Mouse (Mus musculus) hematopoietic stem cell, adult 5-6 weeks (primary cell): Measurements from ENCODE around the gene AC129217.1. TPM values are rescaled to one million over a fixed set of nuclear protein-coding genes. Genes with fewer than 3 reads are reported as not detected.
A peak's percentile ranks its signal among the peaks of the same experiment; 100 is the strongest.
"Not testable (repeated sequence)": the region's sequence is repeated elsewhere in the genome, so short reads cannot be mapped to it uniquely, and the experiment has no call there.

Experiments used
- ATAC-seq, 2 experiments: fragments of 125-278 bp in 1 of 2; replicated peaks in 1 of 2; 2 replicates each; pipeline ENCODE4 v1.8.0; 2016 to 2017; ENCODE audit warnings: inconsistent platforms in 2 of 2, mild to moderate bottlenecking in 2 of 2, moderate number of reproducible peaks in 2 of 2, low read depth in 1 of 2, moderate TSS enrichment in 1 of 2; ENCODE audit not compliant: low FRiP score in 2 of 2, poor library complexity in 2 of 2, severe bottlenecking in 2 of 2, insufficient read depth in 1 of 2, low TSS enrichment in 1 of 2
- total RNA-seq: library from RNA; stranded (forward); fragments of 172-1452, 232-1000 nt; gene quantifications from 2 replicates; pipeline ENCODE4 v1.2.3, GENCODE M21; 2017

The AC129217.1 gene
- total RNA-seq, 1 experiment from 2014 or later: not detected

DNA sequence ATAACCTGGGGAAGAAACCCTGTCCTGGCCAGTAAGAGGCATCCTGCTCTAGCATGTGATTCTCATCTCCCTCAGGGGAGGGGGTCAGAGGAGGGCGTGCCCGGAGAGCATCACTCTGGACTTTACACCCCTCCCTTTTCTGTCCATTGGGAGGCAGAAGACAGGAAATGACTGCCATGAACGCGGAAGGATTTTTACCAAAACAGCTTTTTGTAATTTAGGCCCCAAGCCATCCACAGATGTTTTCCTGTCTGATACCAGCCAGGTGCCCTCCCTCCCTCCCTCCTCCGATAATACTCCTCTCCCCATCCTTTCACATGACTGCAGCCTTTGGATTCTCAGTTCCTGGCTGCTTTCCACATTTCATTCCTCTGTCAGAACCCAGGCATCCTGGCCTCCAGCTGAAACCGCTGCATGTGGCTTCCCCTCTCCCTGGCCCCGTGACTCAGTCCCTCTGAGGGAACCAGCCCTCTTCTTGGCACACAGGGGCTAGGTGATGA is 20.9 kb downstream of the AC129217.1 start, which contains the start of gene Lrrn4cl:
Gene Lrrn4cl (plus strand): TSS at position 367 of the 500 bp plus-strand sequence.
- no peak for ATAC-seq

GRCm38 (mm10) chr19:8851639-8852038 is 22.1 kb downstream of the AC129217.1 start:
- no peak for ATAC-seq

GRCm38 (mm10) chr19:8852236-8852928 is 22.8 kb downstream of the AC129217.1 start:
- ATAC-seq: no peak

DNA sequence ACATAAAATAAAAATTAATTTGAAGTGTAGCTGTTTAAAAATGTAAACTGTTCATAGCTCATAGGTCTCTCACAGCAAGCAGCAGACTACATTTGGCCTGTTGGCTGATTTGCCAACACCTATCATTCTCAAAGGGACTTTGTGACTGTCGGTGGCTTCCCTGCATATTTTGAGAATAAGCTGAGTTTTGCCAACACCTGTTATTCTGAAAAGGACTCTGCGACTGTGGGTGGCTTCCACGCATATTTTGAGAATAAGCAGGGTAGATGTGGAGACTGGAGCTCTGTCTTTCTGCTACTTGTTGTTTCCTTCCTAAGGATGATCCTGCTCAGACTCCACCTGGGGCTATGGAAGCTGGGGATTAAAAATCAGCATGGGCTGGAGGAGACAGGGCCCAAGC is 23.5 kb downstream of the AC129217.1 start:
- ATAC-seq: no peak

DNA sequence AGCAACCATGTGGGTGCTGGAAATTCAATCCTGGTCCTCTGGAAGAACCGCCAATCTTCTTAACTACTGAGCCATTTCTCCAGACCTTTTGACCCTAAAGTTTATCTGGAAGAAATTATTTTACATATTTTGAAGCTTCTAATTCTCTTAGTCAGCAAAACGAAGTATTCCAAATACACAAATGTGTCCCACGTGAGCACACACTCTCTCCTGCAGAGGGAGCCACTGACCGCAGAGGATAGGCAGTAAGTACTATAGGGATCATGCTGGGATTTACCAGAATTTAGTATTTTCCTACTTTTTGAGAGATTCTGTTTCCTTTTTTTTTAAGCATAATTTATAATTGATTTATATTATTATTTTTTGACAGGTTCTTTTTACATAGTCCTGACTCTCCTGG is 28.1 kb downstream of the AC129217.1 start:
- ATAC-seq: peak; percentile 53 to 56; a peak in 2 of 4 replicates

DNA sequence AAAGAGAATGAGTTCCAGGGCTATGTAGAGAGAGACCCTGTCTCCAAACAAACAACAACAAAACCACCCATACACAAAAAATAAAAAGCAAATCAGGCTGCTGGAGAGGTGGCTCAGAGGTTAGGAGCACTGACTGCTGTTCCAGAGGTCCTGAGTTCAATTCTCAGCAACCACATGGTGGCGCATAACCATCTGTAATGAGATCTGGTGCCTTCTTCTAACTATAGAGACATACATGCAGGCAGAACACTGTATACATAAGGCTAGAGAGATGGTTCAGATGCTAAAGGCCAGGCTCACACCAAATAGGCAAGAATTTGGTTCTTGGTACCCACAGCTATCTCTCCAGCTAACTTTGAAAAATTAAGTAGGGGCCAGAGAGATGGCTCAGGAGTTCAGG is 29.4 kb downstream of the AC129217.1 start:
- ATAC-seq: no peak

DNA sequence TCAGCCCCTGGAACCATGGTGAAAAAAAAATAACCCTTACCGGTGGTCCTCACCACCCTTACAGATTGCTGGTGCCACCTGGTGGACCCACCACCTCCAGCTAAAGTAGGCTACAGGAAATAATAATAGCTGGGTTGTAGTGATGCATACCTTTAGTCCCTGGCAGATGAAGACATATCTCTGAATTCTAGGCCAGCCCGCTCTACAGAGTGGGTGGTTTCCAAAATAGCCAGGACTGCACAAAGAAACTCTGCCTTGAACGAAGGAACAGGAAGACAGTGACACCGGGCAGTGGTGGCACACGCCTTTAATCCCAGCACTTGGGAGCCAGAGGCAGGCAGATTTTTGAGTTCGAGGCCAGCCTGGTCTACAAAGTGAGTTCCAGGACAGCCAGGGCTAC is 34.7 kb downstream of the AC129217.1 start:
- ATAC-seq: no peak

GRCm38 (mm10) chr19:8870381-8870780 is 40.8 kb downstream of the AC129217.1 start:
- ATAC-seq: not testable (repeated sequence)

DNA sequence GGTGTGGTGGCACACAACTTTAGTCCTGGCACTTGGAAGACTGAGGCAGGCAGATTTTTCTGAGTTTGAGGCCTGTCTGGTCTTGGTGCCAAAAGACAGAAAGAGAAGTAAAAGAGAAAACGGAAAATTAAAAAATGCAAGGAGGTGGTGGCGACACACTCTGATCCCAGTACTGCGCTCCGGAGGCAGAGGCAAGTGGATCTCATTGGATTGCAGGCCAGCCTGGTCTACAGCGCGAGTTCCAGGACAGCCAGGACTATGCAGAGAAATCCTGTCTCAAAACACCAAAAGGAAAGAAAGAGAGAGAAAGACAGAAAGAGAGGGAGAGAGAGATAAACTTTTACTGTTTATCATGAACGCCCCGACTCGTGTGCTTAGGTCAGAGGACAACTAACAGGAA is 41.3 kb downstream of the AC129217.1 start:
- ATAC-seq: no peak

- peak; percentile 98 to 100 for ATAC-seq
Measured at GRCm38 (mm10) chr19:8871267-8872186, 42.0 kb downstream of the AC129217.1 start, which contains the start of gene Ubxn1. TSS of gene Ubxn1 (plus strand) at chr19:8871496.

GRCm38 (mm10) chr19:8872266-8872840 is 42.8 kb downstream of the AC129217.1 start:
- no peak for ATAC-seq

DNA sequence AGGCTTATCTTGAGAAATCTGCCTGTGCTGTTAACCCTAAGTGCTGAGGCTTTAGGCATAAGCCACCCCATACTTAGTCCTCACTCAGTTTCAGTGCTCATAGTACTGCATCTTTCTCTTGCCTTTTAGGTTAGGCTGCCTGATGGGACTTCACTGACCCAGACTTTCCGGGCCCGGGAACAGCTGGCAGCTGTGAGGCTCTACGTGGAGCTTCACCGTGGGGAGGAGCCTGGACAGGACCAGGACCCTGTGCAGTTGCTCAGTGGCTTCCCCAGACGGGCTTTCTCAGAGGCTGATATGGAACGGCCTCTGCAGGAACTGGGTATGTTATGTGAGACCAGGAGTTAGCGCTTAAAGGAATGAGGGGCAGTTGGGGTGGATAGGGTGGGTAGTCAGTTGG is 45.5 kb downstream of the AC129217.1 start:
- no peak for ATAC-seq

DNA sequence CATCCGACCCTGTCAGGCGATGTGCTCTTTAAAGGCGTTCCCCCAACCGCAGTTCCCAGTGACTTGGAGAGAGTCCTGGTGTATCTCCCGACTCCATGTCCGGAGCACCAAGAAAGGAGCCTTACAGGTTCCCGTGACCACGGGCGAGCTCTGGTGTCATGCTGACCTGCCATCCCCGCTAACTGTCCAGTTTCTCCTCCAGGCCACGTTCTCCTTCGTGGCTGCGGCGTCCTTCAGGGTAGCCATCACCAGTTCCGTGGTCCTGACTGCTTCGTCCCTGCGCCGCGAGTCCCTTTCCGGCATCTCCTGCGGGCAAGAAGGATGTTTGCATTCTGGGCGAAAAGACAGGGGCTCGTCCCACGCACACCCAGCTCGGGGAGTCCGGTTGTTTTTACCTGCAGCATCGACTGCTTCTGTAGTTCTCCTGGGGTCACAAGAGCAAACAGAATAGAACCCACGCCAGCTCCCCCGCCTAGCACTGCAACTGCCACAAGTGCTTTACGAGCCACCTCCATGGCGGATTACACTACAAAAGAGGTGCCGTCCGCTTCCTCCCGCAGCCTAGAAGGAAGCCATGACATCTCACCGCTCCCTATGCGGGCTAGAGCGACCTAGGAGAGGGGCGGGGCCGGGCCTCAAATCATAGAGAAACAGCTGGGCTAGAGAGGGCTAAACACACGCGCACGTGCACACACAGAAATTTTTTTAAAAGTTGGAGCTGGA is 50.9 kb downstream of the AC129217.1 start, which contains the start of gene Uqcc3:
Gene Uqcc3 (minus strand): TSS at position 613 of the 723 bp plus-strand sequence.
- peak; percentile 99 for ATAC-seq

- peak; percentile 19 to 28; a peak in 1 of 4 replicates for ATAC-seq
Measured at GRCm38 (mm10) chr19:8881034-8881392, 51.4 kb downstream of the AC129217.1 start.

DNA sequence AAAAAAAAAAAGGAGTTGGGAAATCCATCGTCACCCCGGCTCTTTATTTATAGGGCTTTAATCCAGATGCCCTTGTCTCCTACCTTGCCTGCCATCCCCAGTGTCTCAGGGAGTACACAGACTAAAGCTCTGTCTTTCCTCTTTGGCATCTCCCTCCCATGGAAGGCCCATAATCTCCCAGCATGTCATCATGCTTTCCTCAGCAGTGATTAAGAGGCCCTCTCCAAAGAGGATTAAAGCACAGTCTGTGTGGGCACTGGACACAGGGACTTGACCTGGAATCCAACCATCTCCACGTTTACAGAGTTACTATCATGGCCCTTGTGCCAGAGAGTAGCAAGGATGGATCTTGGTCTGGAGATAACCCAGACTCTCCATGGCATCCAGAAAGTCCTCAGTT is 54.0 kb downstream of the AC129217.1 start, which contains the start of the genes Lbhd1 and Gm49403:
Gene Lbhd1 (plus strand): TSS at position 117 of the 400 bp plus-strand sequence.
Gene Gm49403 (plus strand): TSS at position 315 of the 400 bp plus-strand sequence.
- no peak for ATAC-seq

DNA sequence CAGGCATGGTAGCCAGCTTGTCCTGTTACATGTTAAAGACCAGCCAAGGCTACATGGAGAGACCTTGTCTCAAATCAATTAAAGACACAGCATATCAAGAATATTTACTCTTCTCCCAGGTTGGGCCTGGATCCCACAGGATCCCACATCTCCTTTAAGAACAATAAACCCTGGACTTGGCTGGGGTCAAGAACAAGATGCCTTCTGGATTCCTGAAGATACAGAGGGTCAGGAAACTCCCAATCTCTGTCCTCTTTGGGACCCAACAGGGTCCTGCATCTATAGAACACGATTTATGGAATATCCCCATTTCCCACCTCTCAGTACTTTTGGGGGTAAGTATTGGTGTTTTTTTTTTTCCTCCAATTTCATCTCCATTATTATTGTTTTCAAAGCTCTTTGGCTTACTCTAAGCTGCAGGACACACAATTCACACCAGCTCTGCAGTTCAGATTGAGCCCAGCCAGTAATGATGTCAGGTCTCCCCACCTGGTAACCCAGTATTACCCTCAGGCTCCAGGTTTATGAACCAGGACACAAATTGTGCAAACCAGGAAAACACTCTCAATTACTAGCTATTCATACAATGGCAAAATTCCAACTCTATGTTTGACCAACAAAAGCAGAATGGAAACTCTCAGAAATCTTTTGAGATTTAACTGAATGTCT is 57.5 kb downstream of the AC129217.1 start:
- ATAC-seq: no peak
